Mouse (Mus musculus) E14TG2a.4 (cell line): ENCODE measurements around the gene Nrp1.
A peak's percentile ranks its signal among the peaks of the same experiment; 100 is the strongest.

Source experiments
- CTCF ChIP-seq: conservative IDR thresholded peaks from 2 replicates; pipeline ENCODE4 v1.5.1; 2014; ENCODE audit warnings: low read length
- NANOG ChIP-seq: IDR thresholded peaks from 2 replicates; pipeline ENCODE4 v1.6.1; 2014; ENCODE audit warnings: borderline replicate concordance, low read length, mixed read lengths
- POU5F1 ChIP-seq: IDR thresholded peaks from 2 replicates; pipeline ENCODE4 v1.6.1; 2014; ENCODE audit warnings: low read length, borderline replicate concordance

GRCm38 (mm10) chr8:128519366-128519765 is 161.0 kb downstream of the Nrp1 start:
- TF ChIP-seq CTCF (peak; percentile 39), NANOG (no peak), POU5F1 (no peak)
